ENCODE assay signal across 8 mouse cellular contexts in the genomic region with DNA sequence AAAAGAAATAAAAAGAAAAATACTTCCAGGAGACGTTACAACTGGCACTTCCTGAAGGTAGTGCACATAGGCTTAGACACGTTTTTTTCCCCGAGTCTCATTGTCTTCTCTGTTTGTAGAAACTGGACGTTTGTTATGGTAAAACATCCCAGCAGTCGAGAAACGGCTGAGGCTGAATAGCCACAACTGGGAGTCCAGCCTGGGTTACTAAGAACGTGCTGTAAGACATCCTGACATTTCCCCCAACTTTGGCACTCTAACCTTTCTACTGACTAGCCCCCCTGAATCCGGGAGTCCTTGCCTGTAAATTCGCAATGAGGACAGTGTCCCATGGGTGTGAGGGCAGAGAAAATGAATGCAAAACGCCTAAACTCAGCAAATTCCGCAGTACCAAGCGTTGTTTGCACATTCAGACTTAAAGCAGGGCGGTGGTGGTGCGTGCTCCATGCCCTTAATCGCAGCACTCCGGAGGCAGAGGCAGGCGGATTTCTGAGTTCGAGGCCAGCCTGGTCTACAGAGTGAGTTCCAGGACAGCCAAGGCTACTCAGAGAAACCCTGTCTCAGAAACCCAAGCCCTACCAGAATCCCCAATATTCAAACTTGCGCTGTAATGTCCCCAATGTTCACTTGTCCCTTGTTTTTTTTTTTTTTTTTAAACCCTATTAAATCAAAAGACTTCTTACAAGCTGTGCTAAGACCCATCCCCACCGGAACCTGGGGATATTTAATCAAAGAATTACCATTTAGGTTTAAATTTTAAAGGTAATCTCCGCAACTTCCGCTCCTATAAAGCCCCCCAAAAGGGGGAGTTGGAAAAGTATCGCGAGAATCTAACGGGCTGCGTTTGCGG. TPM values are rescaled to one million over a fixed set of nuclear protein-coding genes. Genes with fewer than 3 reads are reported as not detected.
DNase-seq lines count a peak whose midpoint lies in the region; ATAC-seq lines count a peak whose summit lies in the region.

No protein-coding gene starts in this region.

- H3K4me2 ChIP-seq in embryonic facial prominence, embryonic 14.5 days (ENCODE audit: low read depth, low read length) = peak overlapping the region; percentile 81
- H3K4me2 ChIP-seq in hindbrain, embryonic 11.5 days (replicated peaks; ENCODE audit: low read depth, low read length) = peak overlapping the region; percentile 70

- 2% methylated on average over 27 of the region's 27 CpGs for WGBS in embryonic facial prominence, embryonic 14.5 days
- WGBS in hindbrain, embryonic 11.5 days = 4% methylated on average over 27 of the region's 27 CpGs

- peaks cover 10% of the 10 kb centered on the region for H3K4me1 ChIP-seq in embryonic facial prominence, embryonic 14.5 days (ENCODE audit: control insufficient read depth, insufficient read depth, low read length)
- no peaks in the 10 kb centered on the region for H3K4me1 ChIP-seq in hindbrain, embryonic 11.5 days (replicated peaks; ENCODE audit: control insufficient read depth, insufficient read depth, low read length)

- ATAC-seq in CD4-positive, CD25-positive, alpha-beta regulatory T cell, adult 4 months = no peak
- ATAC-seq in embryonic facial prominence, embryonic 14.5 days (ENCODE audit: low read depth) = peak; percentile 5
- peak; percentile 12; the same call in 1 of the 2 replicates for ATAC-seq in hindbrain, embryonic 11.5 days (ENCODE audit: low FRiP score)

- peak overlapping the region; percentile 98 for H3K9ac ChIP-seq in embryonic facial prominence, embryonic 14.5 days (ENCODE audit: low read depth, low read length)
- peak overlapping the region; percentile 77 for H3K9ac ChIP-seq in hindbrain, embryonic 11.5 days (ENCODE audit: low read depth, low read length)

- no peaks in the 10 kb centered on the region for H3K9me3 ChIP-seq in embryonic facial prominence, embryonic 14.5 days (ENCODE audit: control insufficient read depth, low read length)
- H3K9me3 ChIP-seq in hindbrain, embryonic 11.5 days (ENCODE audit: control insufficient read depth, low read length) = no peaks in the 10 kb centered on the region

- H3K27me3 ChIP-seq in embryonic facial prominence, embryonic 14.5 days (replicated peaks; ENCODE audit: control insufficient read depth, insufficient read depth, low read length) = no peaks in the 10 kb centered on the region
- no peaks in the 10 kb centered on the region for H3K27me3 ChIP-seq in hindbrain, embryonic 11.5 days (ENCODE audit: control insufficient read depth, insufficient read depth, low read length)

- H3K27ac ChIP-seq in embryonic facial prominence, embryonic 14.5 days (replicated peaks; ENCODE audit: low read depth, low read length) = peak overlapping the region; percentile 100
- 0 out of 2 replicates have a peak overlapping the region, but pooled peaks have one; percentile 99 for H3K27ac ChIP-seq in hindbrain, embryonic 11.5 days (ENCODE audit: low read depth, low read length)

- H3K36me3 ChIP-seq in embryonic facial prominence, embryonic 14.5 days (ENCODE audit: control insufficient read depth, insufficient read depth, low read length) = no peaks in the 10 kb centered on the region
- H3K36me3 ChIP-seq in hindbrain, embryonic 11.5 days (ENCODE audit: control insufficient read depth, insufficient read depth, low read length) = no peaks in the 10 kb centered on the region

- DNase-seq in CD4-positive, CD25-positive, alpha-beta regulatory T cell, adult 2 months (ENCODE audit: low read depth, low spot score) = peak; percentile 59
- peak; percentile 86 for DNase-seq in ZHBTc4 (ENCODE audit: low read depth, low spot score)
- peak; percentile 9 for DNase-seq in embryonic facial prominence, embryonic 14.5 days (ENCODE audit: low spot score)
- peak; percentile 59 for DNase-seq in hindbrain, embryonic 11.5 days (ENCODE audit: low spot score)
- DNase-seq in left cerebral cortex, postnatal 25 days (ENCODE audit: low spot score in 2 of 2) = peak; percentile 7 to 16
- peak; percentile 42 for DNase-seq in mesoderm, embryonic 11.5 days (ENCODE audit: low read depth, low spot score)
- peak; percentile 43 to 75 for DNase-seq in spleen, postnatal 4 days (ENCODE audit: low spot score in 2 of 2)

- intact Hi-C loops in left cerebral cortex, postnatal 25 days (cut with DNase I) = loop anchor here (1.0 to 5.0 kb wide), 2 partner anchors 9 to 180 kb away; a partner anchor contains a TSS

- peak overlapping the region; percentile 79 for H3K4me3 ChIP-seq in embryonic facial prominence, embryonic 14.5 days (ENCODE audit: low read depth, low read length)
- peak overlapping the region; percentile 97 for H3K4me3 ChIP-seq in hindbrain, embryonic 11.5 days (ENCODE audit: low read depth, low read length)

RNA-seq across cellular contexts. Expression of a gene that starts 0.8 kb away (rescaled TPM):
- polyA plus RNA-seq in CD4-positive, CD25-positive, alpha-beta regulatory T cell, adult 4 months (2017; shearing (Covaris generic)) = 10 to 100 TPM; 26.3 to 28.7 TPM
- 9.8 and 11.1 TPM in 2 replicates for polyA plus RNA-seq in embryonic facial prominence, embryonic 14.5 days (2014; fragmentation: Nextera tagmentation; extraction: Ambion mirVana)
- polyA plus RNA-seq in hindbrain, embryonic 11.5 days (2014; fragmentation: Nextera tagmentation; extraction: Ambion mirVana) = 12.0 and 16.5 TPM in 2 replicates
- 10 to 100 TPM; 35.2 to 38.8 TPM for total RNA-seq in left cerebral cortex, postnatal 25 days (2021)

RNA-seq across cellular contexts. Expression of a gene that starts 8.9 kb away (rescaled TPM):
- polyA plus RNA-seq in CD4-positive, CD25-positive, alpha-beta regulatory T cell, adult 4 months (2017; shearing (Covaris generic)) = 100 to 1,000 TPM in 1 of 2 experiments, 10 to 100 TPM in 1; 97.7 to 127 TPM
- polyA plus RNA-seq in embryonic facial prominence, embryonic 14.5 days (2014; fragmentation: Nextera tagmentation; extraction: Ambion mirVana) = 46.6 and 51.0 TPM in 2 replicates
- polyA plus RNA-seq in hindbrain, embryonic 11.5 days (2014; fragmentation: Nextera tagmentation; extraction: Ambion mirVana) = 81.8 and 82.8 TPM in 2 replicates
- total RNA-seq in left cerebral cortex, postnatal 25 days (2021) = 10 to 100 TPM; 49.6 to 49.7 TPM

RNA-seq across cellular contexts. Expression of a gene that starts 51.8 kb away (rescaled TPM):
- polyA plus RNA-seq in CD4-positive, CD25-positive, alpha-beta regulatory T cell, adult 4 months (2017; shearing (Covaris generic)) = 1 to 10 TPM; 7.2 TPM
- 10.1 and 17.6 TPM in 2 replicates for polyA plus RNA-seq in embryonic facial prominence, embryonic 14.5 days (2014; fragmentation: Nextera tagmentation; extraction: Ambion mirVana)
- polyA plus RNA-seq in hindbrain, embryonic 11.5 days (2014; fragmentation: Nextera tagmentation; extraction: Ambion mirVana) = 22.3 and 29.6 TPM in 2 replicates
- total RNA-seq in left cerebral cortex, postnatal 25 days (2021) = 10 to 100 TPM; 35.5 to 39.4 TPM

Comparison
In these comparisons a context has a peak if more than half of its experiments do, and no peak if none do; other contexts are left out.
1. DNase-seq: peak in every context shown above with its lines; median percentile 86 in ZHBTc4; 59 in CD4-positive, CD25-positive, alpha-beta regulatory T cell, adult 2 months; 59 in hindbrain, embryonic 11.5 days; 59 in spleen, postnatal 4 days; 42 in mesoderm, embryonic 11.5 days; 12 in left cerebral cortex, postnatal 25 days; 9 in embryonic facial prominence, embryonic 14.5 days.